Mouse (Mus musculus) testis, postnatal 14 days (tissue): ENCODE measurements around the gene Fam110a.
A peak's percentile ranks its signal among the peaks of the same experiment; 100 is the strongest.

Experiments used
- DNase-seq: peaks from one replicate; pipeline ENCODE4 v3.0.0; 2021; ENCODE audit warnings: low spot score

The Fam110a gene

DNA sequence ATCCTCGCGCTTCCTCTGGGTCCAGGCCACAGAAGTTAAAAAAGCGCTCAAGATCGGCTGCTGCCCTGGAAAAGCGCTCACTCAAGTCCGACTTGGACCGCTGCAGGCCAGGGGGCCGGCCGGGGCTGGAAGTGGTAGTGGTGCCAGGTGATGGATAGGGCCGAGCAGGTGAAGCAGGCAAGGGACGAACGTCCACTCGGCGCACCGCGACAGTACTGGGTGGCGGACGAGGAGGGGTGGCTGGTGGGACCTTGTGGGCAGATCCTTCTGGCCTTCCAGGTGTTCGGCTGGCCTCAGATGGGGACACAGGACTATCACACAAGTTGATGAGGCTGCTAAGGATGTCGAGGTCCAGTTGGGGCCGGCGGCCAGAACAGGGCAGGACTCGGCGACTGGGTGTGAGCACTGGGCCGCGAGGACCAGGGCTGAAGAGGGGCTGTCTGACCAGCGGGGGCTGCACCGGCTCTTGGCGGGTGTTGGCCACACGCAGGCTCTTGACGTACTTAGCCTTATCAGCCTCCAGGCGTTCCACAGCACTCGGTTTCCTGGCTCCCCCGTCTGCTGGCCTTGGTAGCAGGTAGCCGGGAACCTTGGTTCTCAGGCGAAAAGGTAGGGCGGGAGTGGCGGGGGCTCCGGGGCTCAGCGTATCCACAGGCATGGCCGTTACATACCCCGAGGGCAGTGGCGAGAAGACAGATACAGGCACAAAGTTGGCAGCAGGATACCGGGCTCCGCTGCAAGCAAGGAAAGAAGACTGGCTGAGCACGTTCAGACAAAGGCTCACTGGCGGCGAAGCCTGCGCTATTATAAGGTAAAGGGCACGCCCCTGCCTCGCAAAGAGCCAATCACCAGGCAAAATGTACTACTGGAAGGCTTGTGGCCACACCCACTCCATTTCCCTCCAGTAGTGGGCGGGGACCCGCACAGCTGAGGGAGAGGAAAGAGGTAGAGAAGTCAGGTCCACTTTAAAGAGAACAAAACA, 9.5 kb downstream of the Fam110a start:
- peak; percentile 84 for DNase-seq

DNA sequence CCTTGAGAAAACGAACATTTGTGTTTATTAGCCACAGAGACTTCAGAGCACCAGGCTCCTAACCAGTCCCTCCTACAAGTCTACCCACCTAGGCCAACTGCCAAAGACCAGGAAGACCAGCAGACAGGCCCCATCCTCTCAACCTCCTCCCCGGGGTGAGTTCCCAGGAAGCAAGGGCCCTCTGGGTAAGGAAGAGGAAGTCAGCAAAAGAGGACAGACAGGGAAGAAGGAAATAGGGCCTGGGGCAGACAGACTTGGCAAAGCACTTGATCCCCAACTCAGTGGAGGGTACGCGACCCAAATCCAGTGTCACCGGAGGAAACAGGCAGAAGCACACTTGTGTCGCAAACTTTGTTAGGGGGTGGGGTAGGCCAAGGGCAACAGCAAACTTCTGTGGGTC, 10.6 kb downstream of the Fam110a start:
- no peak for DNase-seq

DNA sequence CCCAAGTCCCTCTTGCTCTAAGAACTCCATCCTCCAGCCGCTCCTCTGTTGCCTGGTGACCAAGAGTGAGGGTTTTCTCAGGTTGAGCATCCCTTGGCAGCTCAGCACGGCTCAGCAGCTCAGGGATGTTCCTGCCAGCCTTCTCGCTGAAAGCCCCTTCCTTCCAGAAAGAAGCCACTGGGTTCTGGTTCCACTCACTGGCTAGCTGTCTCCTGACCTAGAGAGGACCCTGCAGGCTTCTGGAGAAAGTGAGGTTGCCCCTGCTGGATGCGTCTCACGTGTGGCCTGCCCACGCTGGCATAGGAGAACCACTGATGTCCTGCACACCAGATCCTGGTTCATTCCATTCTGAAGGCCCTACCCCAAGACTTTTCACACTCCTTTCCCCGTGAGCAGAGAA, 11.0 kb downstream of the Fam110a start:
- no peak for DNase-seq

DNA sequence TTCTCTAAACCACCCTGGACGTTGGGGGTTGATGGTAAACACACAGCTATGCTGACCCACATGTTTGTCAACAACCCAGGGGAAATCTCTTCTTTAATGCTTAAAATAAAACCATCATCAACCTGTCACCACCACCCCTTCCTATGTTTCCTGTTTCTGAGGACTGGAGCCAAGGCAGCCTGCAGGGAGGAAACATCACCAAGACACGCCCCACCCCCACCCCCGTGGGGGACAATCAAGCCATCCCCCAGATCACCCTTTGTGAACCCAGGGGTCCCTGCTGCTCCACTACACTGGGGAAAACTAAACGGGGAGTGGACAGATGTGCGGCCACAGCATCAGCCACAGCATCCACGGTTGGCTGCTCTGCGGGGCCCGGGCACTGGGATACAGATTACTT, 11.6 kb downstream of the Fam110a start:
- DNase-seq = no peak

DNA sequence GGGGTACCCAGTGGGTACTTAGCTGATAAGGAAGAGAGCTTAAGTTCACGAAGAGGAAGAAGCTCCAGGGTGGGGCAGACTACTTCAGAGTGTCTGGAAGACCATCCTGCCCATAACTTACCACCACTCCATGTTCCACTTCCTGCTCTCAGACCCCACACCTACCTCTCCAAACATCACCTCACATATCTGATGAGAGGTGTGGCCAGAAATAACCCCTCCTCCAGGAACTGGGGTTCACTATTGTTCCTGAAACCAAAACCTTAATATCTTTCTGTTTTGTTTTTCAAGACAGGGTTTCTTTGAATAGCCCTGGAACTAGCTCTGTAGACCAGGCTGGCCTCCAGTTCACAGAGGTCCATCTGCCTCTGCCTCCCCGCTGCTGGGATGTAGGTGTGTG, 12.2 kb downstream of the Fam110a start:
- no peak for DNase-seq

DNA sequence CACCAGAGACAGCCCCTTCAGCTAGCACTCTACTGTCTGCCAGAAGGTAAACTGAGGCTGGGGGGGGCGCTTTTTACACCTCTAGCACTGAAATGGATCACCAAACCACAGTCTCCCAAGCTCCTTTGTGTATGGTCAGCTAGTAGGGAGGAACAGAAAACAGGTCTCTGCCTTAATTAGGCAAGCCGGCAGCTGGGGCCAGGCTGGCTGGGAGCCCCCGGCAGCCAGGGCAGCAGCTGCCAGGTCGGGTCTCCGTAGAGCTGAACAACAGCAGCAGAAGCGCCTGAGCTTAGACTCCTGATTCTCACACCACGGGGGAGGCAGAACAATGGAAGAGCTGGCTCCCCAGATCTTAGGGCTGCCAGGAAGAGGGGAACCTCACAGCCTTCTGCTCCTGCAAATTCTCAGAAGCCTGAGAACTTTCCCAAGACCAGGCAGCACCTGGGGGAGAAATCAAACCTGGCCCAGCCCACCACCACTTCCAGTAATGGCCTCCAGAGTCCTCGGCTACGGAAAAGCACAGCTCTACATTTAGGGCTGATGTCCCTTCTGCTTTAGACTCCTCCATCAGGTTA, 12.8 kb downstream of the Fam110a start:
- no peak for DNase-seq

DNA sequence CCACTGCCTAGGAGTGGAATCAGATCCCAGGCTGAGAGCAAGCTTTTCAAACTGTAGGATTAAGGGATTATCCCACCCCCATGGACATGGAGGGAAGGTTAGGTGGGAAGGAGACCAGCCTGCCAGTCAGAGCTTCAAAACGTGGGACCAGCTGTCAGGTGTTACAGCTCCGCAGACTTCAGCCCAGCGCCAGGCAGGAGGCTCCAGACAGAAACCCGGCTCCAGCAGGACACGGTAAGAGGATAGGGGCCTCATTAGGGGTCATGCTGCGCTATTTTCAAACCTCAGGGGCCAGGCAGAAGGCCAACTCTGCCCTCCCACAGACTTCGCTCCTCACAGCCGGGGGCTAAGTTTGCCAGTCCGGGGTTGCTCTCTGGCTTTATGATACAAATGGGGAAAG, 16.0 kb downstream of the Fam110a start:
- no peak for DNase-seq

DNA sequence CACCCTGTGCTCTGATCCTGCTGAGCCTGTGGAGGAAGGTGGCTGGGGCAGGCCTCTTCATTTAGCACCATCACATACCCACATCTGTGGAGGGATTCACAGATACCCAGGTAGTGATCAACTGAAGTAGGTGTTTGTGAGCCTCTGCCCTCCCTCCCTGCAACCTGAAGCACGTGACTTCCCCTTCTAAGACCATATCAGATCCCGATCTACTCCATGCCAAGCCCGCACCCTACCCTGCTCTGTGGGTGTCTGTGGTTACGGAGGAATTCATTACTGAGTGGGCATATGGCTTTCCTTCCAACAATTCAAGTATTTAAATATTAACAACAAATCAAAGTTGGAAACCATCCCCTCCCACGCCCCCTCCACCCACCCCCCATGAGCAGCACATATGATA, 16.7 kb downstream of the Fam110a start:
- DNase-seq = no peak

DNA sequence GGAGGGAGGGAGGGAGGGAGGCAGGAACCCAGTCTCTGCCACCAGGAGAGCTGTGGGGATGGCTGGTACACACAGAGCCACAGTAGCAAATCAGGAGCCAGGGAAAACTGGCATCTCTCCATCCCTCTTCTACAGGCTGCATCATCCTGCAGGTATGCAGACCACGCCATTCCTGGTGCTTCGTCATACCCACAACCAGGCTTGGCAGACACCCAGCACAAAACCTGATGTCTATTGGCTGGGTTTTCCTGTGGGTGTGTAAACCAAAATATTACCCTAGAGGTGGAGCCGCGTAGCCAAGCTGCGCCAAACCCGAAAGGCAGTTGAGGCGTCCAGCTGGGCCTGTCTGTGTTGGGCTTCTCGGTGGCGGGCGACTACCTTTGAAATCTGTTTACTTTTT, 17.5 kb downstream of the Fam110a start:
- peak; percentile 39 for DNase-seq

DNA sequence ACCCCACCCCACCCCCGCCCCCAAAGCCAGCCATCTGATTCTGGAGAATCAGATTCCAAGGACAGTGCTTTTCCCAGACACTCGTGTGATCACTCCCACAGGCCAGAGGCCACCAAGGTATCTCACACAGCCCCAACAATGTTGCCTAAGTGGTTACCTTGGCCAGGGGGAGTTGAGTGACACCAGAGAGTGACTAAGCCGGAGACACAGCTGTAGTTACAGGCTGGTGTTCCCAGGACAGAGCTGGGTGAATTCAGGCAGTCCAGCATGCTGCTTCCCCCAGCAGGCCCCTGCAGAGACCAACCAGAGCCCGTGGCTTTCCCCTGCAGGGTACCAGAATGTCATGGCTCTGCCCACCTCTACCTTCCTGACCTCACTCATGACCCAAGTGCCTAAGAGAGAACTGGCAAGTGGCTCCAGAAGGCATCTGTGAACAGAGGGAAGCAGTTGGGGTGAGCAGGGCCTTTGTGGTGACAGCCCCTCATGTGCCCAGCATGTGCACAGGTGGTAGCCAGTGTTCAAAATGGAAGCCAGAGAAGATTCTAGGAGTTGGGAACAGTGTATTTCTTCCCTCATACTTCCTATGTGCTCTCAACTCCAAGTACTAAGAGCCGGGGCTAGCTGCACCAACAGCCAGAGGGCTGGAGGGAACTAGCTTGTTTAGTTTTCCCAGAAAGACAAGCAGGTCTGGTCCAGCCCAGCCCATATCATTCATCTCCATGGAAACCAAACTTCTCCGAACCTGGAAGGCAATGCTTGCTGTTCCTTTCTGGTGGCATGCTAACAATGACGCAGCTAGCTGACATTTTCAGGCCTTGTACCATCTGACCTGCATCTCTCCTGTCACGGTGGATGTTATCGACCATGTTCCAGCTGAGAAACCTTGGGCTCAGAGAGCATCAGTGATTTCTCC, 18.5 kb downstream of the Fam110a start:
- no peak for DNase-seq

DNA sequence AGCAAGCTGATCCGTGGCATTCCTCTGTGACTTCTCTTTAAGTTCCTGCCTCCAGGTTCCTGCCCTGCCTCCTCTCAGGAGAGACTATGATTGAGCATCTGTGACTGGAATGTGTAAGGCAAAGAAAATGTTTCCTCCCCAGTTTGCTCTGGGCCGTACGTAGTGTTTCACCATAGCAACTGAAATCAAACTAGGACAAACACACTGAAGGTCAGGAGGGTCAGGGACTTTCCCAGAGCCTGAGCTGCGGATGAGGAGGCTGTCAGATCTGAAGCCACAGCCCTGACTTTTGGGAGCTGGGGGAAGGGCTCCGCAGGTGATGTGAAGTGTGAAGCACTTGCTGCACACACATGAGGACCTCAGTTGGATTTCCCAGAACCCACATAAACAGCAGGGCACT, 20.7 kb downstream of the Fam110a start:
- DNase-seq = no peak

DNA sequence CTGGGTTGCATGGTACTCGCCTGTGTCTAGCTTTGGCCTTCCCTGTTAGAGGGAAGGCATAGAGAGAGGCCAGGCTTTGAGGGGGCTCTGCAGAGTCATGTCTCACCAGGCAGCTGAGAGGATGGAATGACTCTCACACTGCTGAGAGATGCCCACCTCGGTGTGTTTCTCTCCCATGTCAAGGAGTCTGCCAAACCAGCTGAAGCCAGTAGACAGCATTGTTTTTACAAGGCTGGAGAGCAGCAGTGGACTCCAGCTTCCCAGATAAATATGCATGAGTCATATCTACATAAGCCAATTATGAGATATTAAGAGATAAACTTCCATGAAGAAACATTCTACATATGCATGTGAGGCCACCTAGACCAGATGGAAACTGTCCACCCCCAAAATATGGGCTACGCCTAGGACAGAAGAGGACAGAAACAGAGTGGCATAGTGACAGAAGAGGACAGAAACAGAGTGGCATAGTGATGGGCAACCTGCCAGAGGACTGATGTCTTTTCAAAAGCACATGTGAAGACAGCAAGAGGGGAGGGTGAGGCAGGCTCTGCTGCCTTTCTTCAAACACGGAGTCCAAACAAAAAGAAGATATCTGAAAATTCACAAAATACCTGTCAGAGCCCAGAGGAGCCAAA, 23.4 kb downstream of the Fam110a start:
- no peak for DNase-seq

DNA sequence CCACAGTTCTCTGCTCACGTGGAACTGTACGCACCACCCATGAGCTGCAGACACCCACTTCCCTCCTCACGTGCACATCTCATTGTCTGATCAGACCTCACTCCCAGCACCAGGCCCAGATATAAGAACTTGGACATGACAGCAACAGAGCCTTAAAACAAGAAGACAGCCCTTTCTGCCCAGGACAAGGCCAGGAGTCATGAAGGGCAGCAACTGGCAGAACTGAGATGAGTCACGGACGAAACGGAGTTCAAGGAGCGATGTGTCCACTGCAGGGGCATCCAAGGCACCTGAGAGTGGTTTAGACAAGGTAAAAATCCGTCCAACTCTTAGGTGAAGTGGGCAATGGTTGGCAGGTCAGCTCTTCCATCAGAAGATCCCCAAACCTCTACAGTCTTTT, 26.4 kb downstream of the Fam110a start:
- no peak for DNase-seq

DNA sequence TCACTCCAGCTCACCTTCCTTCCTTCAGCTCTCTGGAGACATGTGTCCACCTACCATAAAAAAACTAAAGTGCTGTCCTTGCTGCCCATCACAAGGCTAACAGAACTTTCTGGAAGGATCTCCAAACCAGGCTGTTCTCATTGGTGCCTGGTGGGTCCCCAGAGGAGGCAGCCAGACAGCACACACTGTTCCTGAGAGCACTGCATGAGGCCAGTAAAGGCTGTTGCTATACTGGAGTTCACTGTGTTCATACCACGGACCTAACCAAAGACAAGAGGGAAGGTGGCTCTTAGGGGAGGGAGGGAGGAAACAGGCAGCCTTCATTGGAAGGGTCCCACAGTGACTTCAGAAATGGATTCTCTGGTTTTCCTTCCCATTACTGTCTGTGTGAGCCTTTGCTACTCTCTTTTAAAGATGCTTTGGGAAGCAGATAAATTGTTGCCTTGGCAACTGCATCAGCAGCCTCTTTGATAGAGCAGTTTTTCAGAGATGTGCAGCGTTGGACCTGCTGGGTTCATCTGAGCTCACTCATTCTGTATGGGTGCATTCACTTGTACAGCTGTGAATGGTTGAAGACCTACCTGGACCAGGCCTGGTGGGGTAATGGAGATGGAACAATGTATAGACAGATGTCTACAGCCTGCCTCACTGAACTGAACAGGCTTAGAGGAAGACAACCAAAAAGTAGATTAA, 30.8 kb downstream of the Fam110a start:
- no peak for DNase-seq

DNA sequence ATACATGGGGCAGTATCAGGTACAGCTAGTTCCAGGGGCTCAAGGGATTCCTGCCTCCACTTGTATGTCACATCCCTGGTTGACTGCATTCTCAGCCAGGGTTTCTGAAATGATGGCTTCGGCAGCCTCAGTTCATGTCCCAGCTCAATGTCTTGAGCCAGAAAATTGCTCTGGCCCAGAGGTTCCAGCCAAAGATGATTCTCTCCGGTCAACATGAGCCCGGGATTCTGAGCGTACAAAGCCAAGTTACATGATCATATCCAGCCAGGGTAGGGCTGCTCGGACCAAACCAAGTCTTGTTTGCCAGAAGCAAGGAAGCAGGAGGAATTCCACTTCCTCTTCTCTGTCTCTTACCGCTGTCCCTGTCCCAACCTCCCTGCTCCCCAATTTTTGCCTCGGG, 31.7 kb downstream of the Fam110a start:
- no peak for DNase-seq

DNA sequence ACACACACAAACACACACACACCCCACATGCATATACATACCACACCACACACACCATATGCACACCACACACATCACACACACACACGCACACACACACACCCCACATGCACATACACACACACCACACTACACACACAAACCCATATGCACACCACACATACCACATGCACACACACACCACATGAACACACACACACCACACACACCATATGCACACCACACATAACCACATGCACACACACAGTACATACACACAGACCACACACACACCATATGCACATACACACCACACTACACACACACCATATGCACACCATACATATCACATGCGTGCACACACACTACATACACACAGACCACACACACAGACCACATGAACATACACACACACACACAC, 32.4 kb downstream of the Fam110a start:
- no peak for DNase-seq

DNA sequence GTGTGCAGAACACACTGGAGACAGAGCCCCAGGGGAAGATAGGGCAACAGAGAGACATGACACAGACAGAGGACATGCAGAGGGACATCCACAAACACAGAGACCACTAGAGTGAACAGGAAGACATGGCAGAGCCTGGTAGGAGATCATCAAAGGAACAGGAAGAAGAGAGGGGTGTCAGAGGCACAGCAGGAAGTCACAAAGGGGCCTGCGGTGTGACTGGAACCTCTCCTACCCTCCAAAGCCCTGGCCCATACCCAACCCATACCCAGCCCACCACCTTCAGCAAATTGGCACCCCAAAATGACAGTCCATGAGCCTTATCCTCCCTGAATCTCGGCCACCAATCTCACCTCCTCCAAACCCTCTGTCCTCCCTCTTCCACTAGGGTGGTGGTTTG, 35.9 kb downstream of the Fam110a start:
- DNase-seq = no peak

DNA sequence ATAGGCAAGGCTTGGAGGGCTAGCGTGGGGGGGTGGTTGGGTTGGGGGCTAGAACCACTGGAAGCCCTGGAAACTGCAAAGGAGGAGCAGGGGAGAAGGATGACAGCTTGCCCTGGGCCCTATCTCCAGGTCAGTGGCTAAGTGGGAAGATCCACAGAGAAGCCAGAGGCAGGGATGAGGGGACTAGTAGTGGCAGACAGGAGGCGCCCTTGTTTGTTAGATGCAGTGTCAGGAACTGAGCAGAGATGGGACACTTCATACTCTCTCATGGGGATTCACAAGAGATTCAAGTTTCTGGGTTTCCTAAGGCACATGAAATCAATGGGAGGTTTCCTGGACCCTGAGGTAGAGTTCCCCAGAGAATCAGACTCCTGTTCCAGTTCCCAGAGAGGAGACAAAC, 38.8 kb downstream of the Fam110a start:
- no peak for DNase-seq

DNA sequence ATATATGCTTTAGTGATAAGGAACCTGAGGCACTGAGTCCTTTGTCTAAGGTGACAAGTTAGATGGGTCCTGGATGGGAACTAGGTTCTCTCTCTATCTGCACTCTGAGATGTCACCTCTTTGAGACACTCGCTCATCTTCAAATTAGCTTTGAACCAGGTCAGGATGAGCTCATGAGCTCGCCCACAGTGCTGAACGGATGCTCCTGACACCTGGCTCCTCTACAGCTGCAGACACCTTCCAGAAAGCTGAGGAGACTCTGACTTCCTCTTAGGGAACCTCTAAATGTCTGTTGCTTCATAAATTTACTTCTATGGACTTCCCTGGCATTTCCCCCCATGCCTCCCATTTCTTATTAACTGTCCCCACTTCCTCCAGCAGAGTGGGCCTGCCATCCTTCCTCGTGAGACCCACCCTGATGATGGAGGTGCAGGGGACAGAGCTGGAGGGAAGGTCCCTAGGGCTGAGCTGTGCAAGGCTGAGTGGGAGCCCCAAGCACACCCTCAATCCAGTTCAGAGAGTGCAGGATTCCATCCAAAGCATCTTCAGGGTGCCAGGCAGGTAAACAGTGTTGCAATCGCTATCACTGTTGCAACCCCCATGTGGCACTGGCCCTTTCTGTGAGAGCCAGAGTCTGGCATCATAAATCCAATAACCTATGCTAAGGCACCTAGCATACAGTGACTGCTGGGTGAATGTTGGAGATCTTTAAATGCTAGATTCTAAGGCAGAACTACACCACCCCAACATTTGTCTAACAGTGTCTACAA, 40.2 kb downstream of the Fam110a start:
- no peak for DNase-seq

DNA sequence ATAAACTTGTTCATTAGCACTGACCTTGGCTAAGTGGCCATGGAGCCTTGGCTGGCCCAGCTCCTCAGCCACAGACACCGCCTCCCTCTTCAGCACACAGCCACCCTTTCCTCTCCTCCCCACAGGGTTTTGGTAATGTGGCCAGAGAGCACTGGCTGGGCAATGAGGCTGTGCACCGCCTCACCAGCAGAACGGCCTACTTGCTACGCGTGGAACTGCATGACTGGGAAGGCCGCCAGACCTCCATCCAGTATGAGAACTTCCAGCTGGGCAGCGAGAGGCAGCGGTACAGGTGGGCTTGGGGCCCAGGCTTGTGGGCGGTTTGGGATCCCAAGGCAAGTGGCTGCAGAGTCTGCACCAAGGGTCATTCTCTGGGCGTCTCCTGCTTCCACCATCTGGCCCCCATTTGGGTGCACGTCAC, 41.2 kb downstream of the Fam110a start:
- peak; percentile 65 for DNase-seq

DNA sequence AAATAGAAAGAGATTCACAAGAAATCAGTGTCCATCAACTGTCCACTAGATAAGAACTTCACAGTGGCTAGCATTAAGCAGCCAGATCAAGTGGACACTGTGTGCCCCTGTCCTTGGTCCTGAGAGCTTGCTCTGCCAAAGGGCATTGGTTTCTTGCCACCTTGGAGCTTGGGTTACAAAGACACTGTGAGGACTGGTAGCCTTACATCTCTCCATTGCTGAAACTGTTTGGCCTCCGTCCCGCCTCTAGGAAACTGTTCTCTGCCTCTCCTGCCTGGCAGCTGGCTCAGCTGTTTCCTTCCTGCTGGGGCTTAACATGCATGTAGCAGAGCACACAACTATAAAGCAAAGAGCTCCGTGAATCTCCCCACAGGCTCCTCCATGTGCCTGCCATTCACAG, 42.1 kb downstream of the Fam110a start:
- DNase-seq = peak; percentile 29
